Mouse (Mus musculus) CD4-positive helper T cell, adult 2 months (primary cell): Measurements from ENCODE around the gene Pitpnm3.

ENCODE experiments used
- DNase-seq: peaks from one replicate; pipeline ENCODE4 v3.0.0-alpha.2; 2012; ENCODE audit warnings: low read depth, missing footprints, low spot score

Pitpnm3 gene

DNA sequence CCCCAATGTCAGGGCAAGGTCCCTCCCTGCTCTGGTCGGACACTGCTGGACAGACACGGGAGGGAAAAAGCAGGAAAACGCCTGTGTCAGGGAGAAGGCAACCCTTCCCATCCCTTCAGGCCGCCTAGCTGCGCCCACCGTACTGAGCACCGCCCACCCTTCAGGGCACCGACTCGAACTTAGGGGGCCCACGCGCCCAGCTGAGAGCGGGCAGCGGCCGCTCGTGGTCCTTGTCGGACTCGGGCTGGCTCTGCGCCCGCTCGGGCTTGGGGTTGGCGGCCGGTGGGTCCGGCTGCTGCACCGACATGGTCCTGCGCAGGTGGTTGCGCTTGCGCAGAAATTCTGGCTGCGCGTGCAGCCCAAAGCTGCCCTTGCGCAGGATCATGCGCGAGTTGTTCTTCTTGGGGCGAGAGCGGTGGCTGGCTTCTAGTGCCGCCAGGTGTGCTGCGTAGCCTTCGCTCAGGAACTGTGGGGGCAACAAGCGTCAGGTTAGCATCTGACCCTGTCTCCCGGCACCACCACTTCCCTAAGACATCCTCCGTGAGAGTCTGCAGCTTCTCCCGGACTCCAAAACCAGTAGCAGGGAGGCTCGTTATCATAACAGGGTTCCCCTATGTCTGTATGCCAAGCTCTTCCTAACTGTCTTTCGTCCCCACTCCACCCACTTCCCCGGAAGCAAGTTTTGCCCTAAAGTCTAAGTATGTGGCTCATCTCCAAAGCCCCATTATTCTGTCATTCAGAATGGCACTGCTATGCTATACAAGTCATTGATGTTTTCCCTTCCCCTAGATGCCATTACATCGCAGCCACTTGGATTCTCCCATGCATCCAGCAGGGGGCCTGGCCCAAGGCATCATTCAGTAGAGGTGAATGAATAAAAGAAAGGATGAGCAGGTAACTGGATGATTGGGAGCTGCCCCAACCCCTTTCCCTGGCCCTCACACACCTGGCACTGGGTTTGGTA lies 84.4 kb downstream of the Pitpnm3 start:
- no peak for DNase-seq

DNA sequence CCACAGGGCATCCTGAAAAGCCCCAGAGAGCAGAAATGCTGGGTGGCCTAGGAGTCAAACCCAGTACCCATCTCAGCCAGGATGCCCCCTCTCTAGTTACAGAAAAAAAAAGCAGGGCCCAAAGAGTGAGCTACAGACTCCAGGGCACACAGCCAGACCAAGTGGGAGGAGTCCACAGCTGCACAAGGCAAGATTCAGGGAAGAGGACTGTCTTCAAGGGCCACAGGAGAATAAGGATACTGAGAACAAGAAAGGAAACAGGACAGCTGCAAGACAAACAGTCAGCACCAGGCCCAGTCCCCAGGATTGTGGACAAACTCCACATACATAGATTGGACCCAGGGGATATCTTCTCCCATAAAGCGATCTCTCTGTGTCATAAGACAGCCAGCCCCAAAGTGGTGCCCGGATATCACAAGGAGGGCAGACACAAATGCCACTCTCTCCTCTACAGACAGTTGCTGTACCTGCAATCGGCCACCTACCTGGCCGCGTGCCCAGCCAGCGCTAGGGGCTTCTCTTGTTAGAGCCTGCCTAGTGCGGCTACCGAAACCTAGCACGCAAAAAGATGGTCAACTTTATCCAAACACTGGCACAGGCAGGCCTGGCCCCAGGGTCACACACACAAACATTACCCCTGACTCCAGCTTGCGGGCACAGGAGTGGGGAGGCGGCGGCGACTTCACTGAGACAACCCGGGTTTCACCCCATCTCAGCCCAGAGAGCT lies 85.2 kb downstream of the Pitpnm3 start:
- no peak for DNase-seq

DNA sequence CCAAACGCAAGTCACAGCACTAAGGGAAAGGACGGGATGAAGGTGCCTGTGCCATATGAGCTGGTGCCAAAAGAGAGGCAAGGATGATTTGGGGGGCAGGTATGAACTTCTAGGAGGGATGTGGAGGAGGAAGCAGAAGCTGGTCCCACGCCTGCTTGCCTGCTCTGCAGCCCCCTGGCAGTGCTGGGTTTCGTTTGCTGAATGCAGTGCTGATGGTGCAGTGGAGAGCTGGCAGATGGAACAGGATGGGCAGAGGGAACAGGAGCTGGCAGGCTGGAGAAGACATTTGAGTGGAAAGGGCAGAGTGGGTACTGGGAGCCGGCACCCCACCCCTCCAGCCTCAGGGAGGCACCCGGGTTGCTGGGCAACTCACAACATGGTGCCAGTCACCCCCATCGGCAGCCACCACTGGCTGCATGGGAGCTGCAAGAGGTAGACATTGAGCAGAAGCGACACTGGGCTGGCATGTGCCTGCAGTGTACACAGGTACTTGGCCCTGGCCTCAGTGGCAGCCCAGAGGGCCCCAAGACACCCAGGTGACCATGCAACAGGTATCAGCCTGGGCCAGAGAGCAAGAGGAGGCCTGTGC lies 86.3 kb downstream of the Pitpnm3 start:
- DNase-seq = no peak

- DNase-seq = no peak
Observed at GRCm38 (mm10) chr11:72048730-72049129, 86.8 kb downstream of the Pitpnm3 start.

DNA sequence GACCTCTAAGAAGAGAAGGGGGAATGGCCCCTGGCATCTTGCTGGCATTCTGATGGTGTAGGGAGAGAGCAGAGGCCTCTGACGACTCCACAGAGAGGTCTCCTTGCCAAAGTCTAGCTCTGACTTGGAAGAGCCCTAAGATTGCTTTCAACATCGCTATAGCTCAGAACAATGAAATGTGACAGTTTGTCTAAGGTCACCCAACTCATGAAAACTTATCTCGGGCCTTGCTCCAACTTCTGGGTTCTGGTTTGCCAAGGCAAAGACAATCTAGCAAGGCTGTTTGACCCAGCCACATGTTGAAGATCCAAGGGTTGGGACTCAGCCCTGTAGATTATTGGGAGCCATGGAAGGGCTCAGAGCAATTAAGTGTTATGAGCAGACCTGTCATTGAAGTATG lies 91.3 kb downstream of the Pitpnm3 start:
- no peak for DNase-seq

DNA sequence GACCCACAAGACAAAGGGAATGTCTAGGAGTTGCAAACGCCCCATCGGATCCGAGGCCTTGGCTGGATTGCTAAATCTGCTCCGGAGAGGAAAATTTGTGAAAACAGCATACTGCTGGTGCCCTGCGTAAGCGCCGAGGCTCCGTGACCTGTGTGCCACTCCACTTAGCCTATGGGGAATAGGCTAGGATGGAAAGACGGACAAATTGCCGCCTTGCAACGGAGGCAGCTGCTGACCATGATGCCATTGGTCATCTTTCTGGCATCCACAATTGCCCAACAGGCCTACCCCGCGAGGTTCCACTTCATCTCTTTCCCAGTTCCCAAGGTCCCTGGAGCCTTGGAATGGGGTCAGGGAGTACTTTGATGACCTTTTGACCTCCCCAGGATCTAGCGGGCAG lies 92.9 kb downstream of the Pitpnm3 start:
- peak; percentile 15 for DNase-seq

GRCm38 (mm10) chr11:72041768-72042607 lies 93.6 kb downstream of the Pitpnm3 start, which contains the start of gene Pimreg:
Gene Pimreg, plus strand, starts transcription at chr11:72042032.
- peak; percentile 84 for DNase-seq

DNA sequence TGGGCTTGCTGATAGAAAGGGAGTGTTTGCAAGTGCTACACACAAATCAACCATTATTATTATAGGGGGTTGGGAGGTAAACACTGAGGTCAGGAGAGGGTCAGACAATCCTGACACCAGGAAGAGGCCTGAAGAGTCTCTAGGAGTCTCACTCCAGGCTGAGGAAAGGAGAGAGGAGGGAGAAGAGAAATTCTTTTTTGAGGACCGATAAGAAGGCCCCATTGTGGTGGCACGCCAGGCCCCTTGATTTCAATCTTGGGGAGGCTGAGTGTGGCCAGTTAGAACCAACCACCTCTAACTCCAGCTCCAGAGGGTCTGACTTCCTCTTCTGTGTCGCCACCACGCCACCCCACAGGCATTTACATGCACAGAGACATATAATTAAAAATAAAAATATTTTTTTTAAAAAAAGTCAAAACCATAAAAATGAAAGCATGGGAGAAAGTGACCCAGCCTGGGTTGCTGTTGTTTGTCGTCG lies 94.2 kb downstream of the Pitpnm3 start:
- DNase-seq = no peak

- no peak for DNase-seq
Observed at GRCm38 (mm10) chr11:72039599-72040386, 95.8 kb downstream of the Pitpnm3 start.

GRCm38 (mm10) chr11:72037996-72038395 lies 97.6 kb downstream of the Pitpnm3 start:
- peak; percentile 70 for DNase-seq

- no peak for DNase-seq
Observed at GRCm38 (mm10) chr11:72037409-72037808, 98.2 kb downstream of the Pitpnm3 start, which contains the start of gene Aipl1. Gene Aipl1, minus strand, starts transcription at chr11:72037509.

DNA sequence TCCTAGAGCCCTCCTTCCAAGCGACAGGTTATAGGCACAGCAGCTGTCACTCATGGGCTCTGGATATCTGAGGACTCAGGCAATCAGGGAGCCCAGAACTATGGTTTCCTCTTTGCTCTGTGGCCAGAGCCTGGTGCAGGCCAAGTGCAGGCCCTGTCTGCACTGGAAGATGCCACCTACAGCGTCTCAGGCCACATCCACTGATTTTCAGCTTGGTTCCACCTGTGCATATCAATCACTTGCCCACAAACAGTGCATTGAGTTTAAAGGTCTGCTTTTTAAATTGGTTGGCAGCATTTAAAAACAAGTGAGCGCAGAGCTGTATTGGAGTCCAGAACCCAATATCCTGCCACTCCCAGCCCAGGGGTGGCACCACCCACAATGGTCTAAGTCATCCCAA lies 103.0 kb downstream of the Pitpnm3 start:
- DNase-seq = no peak

GRCm38 (mm10) chr11:72032091-72032490 lies 103.5 kb downstream of the Pitpnm3 start:
- no peak for DNase-seq

- no peak for DNase-seq
Observed at GRCm38 (mm10) chr11:72031353-72031752, 104.2 kb downstream of the Pitpnm3 start.

DNA sequence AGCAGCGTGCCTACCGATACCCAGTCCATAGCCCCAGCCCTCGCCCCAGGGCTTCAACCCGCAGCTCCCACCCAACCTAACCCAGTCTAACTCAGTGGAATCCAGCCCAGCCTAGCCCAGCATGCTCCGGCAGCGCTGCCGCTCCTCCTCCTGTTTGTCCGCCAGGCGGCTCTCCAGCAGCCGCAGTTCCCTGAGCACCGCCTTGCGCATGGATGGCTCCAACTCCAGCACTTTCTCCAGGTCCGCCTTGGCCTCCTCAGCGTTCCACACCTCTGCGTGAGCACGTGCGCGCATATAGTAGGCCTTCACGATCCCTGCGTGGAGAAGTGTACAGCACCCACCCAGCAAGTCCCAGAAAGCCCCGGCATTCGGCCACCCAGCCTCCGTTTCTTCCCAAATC lies 106.4 kb downstream of the Pitpnm3 start:
- no peak for DNase-seq

- DNase-seq = no peak
Observed at GRCm38 (mm10) chr11:72027836-72028235, 107.7 kb downstream of the Pitpnm3 start.

DNA sequence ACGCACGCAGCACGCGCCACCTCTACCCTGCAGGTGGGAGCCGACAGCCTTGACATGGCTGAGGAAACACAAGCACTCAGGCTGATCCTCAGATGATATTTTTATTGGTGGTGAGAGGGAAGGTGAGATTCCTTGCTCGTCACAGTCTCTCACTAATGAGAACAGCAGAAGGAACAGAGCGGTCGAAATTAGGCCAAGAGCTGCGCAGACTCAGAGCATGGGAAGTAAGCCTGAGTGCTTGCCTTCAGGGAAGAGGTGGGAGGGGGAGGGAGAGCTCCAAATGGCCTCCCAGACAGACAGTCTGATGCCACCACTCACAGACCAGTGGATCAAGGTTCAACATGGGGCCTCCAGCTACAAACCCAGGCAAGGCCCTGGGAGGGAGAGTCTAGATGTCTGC lies 109.1 kb downstream of the Pitpnm3 start:
- no peak for DNase-seq

DNA sequence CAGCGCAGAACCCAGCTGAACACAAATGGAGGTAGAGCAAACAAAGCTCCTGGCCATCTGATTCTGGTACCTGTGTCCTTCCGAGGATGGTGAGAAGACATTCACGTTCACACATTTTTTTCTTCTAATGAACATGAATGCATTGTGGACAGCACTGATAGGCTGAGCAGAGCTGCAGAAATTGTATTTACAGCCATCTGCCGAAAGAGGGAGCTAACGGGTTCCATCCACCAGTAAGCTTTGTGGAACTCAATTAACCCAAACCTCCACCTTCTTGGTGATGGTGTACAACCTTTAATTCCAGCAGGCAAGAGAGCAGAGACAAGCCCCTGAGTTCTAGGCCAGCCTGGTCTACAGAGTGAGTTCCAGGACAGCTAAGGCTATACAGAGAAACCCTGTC lies 109.7 kb downstream of the Pitpnm3 start:
- peak; percentile 44 for DNase-seq

GRCm38 (mm10) chr11:72024193-72024781 lies 111.3 kb downstream of the Pitpnm3 start:
- peak; percentile 63 for DNase-seq

DNA sequence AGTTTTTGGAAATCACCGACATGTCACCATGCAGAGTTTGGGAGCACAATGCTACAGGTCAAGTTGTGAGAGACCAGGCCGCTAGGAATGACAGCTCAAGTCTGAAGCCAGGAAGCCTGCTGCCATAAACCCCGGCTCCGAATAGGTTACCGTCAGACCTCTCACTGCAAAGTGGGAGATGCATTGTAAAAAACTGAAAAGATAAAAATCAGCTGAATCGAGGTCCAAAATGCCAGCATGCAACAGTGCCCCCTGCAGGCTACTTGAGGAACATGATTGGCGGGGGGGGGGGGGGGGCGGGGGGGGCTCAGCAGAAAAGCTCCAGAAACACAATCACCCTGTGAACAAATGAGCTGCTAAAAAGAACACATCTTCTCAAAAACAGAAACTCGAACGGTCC lies 112.0 kb downstream of the Pitpnm3 start:
- DNase-seq = peak; percentile 38
